Mouse (Mus musculus) testis, postnatal 10 days (tissue): Measurements from ENCODE around the gene Abl2.

ENCODE experiments used
- DNase-seq: peaks from one replicate; pipeline ENCODE4 v3.0.0; 2021; ENCODE audit warnings: low spot score

Gene Abl2

DNA sequence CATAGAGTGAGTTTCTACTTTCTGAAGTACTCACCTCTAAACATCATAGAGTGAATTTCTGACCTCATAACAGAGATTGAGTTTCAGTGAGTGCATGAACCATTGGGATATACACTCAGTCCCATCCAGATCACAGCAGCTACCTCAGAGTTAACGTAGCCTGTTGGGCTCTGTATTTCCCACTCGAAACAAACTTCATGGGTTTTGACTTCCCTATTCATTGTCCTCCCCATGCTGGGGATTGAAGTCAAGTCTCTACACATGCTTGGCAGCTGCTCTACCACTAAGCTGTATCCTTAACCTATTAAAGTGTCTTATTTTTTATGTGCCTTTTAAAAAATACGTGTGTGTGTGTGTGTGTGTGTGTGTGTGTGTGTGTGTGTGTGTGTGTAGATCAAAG is 26.9 kb downstream of the Abl2 start:
- no peak for DNase-seq

DNA sequence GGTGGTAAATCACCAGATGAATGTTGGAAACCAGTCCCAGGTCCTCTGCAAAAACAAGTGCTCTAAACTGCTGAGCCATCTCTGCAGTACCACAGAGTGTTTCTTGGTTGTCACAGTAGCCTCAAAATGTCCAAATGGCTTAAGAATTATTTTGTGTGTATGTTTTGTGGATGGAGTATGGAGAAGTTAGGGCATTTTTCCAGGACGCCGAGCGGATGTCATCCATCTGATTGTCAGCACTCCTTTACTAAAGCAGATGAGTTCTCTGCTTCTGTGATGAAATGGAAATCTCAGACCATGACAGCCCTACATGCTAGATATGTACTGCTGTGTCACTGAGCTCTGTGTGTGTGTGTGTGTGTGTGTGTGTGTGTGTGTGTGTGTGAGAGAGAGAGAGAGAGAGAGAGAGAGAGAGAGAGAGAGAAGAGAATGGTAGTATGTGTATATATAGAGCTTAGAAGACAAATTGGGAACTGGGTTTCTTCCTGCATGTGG is 31.3 kb downstream of the Abl2 start:
- DNase-seq, result no peak

GRCm38 (mm10) chr1:156590357-156590756 is 31.8 kb downstream of the Abl2 start:
- no peak for DNase-seq

DNA sequence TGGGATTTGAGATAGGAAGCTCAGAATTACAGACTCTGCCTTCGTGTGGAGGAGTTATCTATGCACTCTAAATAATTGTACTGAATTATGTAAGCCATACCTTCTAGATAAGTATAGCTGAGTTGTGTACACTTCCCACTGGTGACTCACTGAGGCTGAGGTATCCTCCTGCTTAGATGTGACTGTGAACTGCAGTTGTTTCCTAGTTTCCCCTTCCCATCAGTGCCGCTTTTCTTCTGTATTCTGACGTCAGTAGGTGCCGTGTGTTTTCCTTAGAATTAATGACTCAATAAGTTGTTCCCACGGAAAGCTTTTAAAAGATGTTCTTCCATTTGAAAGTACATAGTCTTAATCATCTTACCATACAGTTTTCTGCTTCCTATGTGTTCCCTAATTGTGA is 34.7 kb downstream of the Abl2 start:
- no peak for DNase-seq

DNA sequence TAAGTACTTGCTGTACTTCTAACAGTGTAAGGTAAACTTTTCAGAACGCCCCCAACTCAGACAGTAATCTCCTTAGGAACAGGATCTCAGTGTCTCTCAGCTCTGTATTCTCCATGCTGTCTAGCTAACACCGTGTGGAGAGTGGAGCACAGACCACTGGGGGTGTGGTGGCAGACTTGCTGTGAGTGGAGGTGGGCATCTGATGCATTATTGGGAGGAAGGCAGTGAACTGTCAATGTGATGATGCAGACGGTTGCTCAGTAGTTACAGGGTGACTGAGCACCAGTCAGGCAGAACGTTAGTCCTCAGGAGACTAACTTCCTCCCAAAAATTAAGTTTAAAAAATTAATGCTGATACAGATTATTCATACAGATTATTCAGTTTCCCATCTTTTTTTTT is 38.5 kb downstream of the Abl2 start:
- no peak for DNase-seq

GRCm38 (mm10) chr1:156602545-156602944 is 44.0 kb downstream of the Abl2 start:
- no peak for DNase-seq

DNA sequence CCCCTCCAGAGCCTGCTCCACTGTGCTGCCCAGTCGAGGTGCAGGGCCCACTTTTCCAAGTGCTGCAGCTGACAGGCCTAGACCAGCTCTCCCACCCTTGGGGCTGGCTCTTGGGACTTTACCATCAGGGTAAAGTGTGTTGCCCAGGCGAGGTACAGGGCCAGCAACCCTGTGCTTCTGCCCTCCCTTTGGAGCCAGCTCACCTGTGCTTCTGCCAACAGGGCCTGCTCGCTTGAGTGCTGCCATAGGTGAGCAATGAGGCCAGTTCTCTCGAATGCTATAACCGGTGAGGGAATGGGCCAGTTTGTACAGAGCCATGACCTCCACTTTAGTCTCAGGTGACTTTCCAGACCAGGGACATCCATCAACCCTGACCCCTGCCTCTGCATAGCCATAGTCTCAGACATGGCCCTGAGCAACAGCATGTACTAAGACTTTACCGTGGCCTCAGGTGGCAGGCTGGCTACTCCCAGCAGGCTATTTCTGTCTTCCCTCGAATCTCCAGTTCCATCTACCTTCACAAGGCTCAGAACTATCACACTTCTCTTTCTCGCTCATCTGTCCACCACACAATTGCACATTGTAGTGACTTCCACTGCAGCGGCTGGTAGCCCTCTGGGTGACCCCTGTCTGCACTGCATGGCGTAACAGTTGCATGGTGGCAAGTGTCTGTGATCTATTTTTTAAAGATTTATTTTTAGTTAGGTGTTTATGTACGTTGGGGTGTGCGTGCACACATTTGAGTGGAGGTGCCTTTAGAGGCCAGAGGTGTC is 46.7 kb downstream of the Abl2 start:
- DNase-seq, result no peak

DNA sequence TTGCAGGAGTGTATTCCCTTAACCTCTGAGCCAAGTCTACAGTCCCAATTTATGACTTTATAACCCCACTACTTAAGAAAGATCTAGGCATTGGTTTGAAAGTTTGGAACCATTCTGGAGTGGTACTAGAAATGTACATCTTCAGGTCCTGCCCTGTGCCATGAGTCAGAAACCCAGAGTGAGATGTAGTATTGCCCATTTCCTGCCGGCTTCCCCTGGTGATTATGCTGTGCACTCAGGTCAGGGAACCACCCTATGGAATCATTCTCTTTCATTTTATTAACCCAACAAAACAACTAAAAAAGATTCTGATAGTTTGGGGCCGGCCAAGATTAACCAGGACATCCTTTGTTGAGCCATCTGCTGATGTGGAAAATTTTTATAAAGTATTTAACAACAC is 47.4 kb downstream of the Abl2 start:
- no peak for DNase-seq

- DNase-seq, result no peak
Observed at GRCm38 (mm10) chr1:156608496-156608895, 49.9 kb downstream of the Abl2 start.

DNA sequence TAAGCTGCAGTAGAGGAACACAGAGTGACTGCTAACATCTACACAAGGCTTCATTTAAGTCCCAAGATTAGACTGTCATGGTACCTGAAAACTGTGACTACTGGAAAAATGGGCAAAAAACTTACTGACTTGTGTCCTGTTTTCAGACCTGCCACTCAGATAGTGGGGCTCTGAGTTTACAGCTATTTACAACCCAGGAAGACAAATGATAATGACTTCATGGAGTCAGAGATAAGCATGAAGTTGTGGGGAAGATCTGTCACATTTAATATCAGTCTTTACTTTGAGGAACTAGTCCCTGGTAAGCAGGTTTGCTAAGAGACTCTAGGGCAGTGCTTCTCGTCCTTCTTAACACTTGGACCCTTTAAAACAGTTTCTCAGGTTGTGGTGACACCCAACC is 51.7 kb downstream of the Abl2 start:
- DNase-seq, result no peak

- no peak for DNase-seq
Observed at GRCm38 (mm10) chr1:156613855-156614530, 55.4 kb downstream of the Abl2 start.

GRCm38 (mm10) chr1:156614710-156615109 is 56.1 kb downstream of the Abl2 start:
- no peak for DNase-seq

DNA sequence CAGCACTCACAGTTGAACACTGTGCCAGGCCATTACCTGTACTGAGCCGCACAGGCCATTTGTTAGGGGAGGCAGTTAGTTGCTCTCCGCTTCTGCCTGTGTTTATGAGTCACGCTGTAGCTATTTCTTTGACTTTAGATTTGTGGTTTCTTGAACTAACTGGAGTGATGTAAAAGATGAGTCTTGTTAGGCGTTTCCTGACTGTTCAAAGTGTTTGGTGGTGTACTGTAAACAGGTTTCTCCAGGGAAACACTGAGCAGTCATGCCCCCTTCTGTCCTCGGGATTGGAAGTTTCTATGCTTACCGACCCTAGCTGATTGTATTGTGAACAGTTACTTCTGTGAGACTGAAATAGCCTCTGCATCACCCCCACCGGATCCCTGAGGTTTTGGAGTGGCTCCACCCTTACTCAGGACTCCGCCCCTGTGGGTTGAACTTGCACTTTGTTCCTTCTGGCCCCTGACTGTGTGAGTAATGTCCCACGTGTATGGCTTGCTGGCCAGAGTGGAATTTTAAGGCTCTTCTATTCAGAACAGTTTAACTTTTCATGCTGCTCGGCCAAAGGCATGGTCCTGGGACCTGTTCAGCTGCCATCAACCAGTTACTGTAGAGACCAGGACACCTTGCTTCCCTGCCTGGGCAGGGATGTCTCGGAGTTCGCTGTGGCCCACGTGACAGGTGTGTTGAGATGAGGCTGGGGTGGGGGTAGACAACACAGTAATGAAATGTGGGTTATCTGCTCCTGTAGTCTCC is 57.0 kb downstream of the Abl2 start:
- peak; percentile 58 for DNase-seq

DNA sequence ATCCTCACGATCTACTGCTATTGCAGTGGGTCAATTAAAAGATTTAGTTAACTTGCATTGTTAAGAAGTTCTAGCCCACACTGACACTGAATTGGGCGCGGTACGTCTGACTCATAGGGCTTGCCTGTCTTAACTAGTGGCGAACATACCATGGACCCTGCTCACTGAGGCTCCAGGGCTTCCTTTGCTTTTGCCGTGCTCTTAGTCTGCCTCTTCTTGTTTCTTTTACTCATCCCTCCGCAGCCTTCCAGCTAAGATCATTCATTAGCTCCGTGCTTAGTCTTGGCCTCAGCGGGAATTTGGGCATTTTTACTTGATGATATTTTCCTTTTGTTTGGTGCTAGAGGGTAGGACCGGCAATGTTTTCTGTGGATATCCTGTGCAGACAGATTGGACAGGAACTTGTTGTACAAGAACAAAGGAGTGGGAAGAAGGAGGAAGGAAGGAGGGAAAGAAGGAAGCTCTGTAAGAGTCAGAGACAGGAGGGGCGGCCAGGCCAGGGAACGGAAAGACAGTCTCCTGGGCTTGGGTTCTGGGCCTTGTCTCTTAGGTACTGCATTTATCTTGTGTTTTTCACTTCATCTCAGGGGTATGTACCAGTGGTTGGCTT is 58.5 kb downstream of the Abl2 start:
- no peak for DNase-seq

DNA sequence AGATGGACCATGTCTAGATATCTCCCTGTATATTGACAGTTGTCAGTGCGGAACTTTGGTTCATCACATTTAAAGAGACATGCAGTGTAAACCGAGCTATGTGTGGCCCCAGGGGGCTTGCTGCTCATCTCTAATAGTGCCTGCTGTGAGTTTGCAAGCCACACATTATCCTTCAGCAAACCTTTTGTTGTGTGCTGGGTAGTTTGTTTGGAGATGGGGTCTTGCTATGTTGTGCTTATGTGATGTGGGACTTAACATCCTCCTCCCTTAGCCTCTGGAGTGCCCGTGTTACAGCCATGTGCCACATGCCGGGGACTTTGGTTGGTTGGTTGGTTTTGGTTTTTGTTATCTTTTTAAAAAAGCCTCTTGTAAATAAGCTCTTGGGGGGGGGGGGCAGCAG is 59.2 kb downstream of the Abl2 start:
- DNase-seq, result no peak

GRCm38 (mm10) chr1:156620292-156620909 is 61.8 kb downstream of the Abl2 start:
- DNase-seq, result no peak

GRCm38 (mm10) chr1:156620951-156621350 is 62.4 kb downstream of the Abl2 start:
- no peak for DNase-seq

DNA sequence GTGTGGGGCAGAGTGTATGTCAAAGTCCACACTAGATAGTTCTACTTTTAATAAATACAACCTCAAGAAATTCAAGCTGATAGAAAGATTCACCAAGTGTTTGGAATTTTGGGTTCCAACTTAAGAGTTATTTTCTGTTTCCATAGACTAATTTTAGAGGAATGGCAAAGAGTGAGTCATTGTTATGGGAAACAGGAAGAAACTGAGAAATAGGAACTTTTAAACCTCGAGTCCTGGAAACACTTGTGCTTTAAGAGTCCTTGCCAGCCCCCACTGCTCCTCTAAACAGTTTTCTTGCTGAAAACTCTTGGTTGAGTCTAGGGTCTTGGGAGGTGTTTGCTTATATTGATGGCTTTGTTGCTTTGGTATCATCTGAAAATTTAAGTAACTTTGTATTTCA is 65.6 kb downstream of the Abl2 start:
- no peak for DNase-seq

DNA sequence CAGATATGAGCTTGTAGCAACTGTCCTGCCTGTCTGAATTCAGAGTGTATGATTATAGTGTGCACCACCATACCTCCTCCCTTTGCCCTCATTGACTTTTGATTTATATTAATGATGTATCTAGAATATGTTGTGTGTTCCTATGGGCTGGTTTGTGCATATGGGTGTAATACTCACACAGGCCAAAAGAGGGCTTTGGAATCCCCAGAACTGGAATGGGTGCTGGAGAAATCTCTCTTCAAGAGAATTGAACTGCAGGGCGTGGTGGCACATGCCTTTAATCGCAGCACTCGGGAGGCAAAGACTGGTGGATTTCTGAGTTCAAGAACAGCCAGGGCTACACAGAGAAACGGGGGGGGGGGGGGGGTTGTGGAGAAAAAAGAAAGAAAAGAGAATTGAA is 68.1 kb downstream of the Abl2 start:
- DNase-seq, result no peak

DNA sequence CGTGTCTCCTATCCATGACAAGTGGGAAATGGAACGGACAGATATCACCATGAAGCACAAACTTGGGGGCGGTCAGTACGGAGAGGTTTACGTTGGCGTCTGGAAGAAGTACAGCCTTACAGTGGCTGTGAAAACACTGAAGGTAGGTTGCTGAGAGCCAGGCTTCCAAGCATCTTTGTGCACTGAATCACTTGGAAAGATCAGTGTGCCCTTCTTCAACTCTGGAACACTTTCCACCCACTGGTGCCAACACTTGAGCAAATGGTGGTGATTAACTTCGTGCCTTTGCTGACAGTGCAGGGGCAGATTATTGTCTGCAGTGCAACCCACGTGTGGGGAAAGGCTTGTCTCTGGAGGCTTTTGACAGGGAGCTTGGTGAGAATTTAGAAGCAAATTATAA is 71.4 kb downstream of the Abl2 start:
- no peak for DNase-seq

GRCm38 (mm10) chr1:156630965-156631364 is 72.4 kb downstream of the Abl2 start:
- no peak for DNase-seq

DNA sequence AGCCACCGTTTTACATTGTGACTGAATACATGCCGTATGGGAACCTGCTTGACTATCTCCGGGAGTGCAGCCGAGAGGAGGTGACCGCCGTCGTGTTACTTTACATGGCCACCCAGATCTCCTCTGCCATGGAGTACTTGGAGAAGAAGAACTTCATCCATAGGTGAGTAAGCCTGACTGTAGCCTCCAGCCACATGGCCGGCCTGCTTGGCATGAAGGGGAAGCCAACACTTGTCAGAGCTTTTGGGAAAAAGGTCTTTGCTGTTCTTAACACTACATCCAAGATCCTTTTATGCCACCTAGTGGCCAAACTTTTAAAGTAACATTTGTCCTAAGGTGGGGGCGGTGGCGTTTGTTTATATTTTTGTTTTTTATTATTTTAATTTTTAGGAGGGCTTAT is 74.5 kb downstream of the Abl2 start:
- DNase-seq, result no peak
